Mouse (Mus musculus) olfactory bulb, adult 2 months (tissue): Measurements from ENCODE around the gene Lcn2. TPM values are rescaled to one million over a fixed set of nuclear protein-coding genes. Genes with fewer than 3 reads are reported as not detected.

ENCODE experiments used
- H3K27ac ChIP-seq: fragments of 200-500 bp; 2 replicates; pipeline ENCODE4 v1.5.1; 2012; ENCODE audit warnings: low read depth, low read length; ENCODE audit not compliant: insufficient read depth
- H3K4me1 ChIP-seq: fragments of 200-500 bp; 2 replicates; pipeline ENCODE4 v1.6.1; 2012; ENCODE audit warnings: low read length; ENCODE audit not compliant: control insufficient read depth, insufficient read depth
- H3K4me3 ChIP-seq: fragments of 200-500 bp; 2 replicates; pipeline ENCODE4 v1.5.1; 2012; ENCODE audit warnings: mild to moderate bottlenecking, low read depth, low read length, moderate library complexity; ENCODE audit not compliant: insufficient read depth
- CTCF ChIP-seq: fragments of 200-500 bp; IDR thresholded peaks from 2 replicates; pipeline ENCODE4 v1.5.1; 2012; ENCODE audit warnings: low read depth, mild to moderate bottlenecking, low read length, moderate library complexity; ENCODE audit not compliant: insufficient read depth
- POLR2A ChIP-seq: fragments of 200-500 bp; IDR thresholded peaks from 2 replicates; pipeline ENCODE4 v1.6.1; 2012; ENCODE audit warnings: mild to moderate bottlenecking, low read depth, low read length, moderate library complexity; ENCODE audit not compliant: insufficient read depth
- WGBS: fragments of 180-500 bp; shearing (Covaris S2); methylation state at CpG from one replicate; pipeline ENCODE4 v1.1.7; 2018; 5-methylcytosine and 5-hydroxymethylcytosine counted together
- polyA plus RNA-seq: library from polyadenylated mRNA; stranded (reverse); fragments of >200 nt; gene quantifications from 2 replicates; pipeline ENCODE4 v1.2.4, GENCODE M21; 2012; ENCODE audit warnings: low replicate concordance; ENCODE audit not compliant: missing spikeins, insufficient read depth, insufficient read length

Gene Lcn2
- polyA plus RNA-seq, 1 experiment: not detected

- TF ChIP-seq CTCF (no peak), POLR2A (no peak)
Measured at GRCm38 (mm10) chr2:32381141-32381774, 6.8 kb downstream of the Lcn2 start.

GRCm38 (mm10) chr2:32380001-32380500, 8.0 kb downstream of the Lcn2 start:
- WGBS: 58% methylated on average over 7 of the region's 7 CpGs
- H3K4me3 ChIP-seq: no peak overlapping the region
- TF ChIP-seq CTCF (no peak), POLR2A (no peak)
- no peak overlapping the region for H3K27ac ChIP-seq
- peaks cover 20% of the 10 kb centered on the region for H3K4me1 ChIP-seq

More at GRCm38 (mm10) chr2:32381141-32381774, 6.8 kb downstream of the Lcn2 start:
- Histone ChIP-seq H3K4me3 (peak overlapping the region; percentile 70), H3K27ac (no peak overlapping the region), H3K4me1 (peaks cover 9% of the 10 kb centered on the region; the same call in 1 of the 2 replicates)
- 1% methylated on average over 27 of the region's 27 CpGs for WGBS

GRCm38 (mm10) chr2:32376963-32377362, 11.1 kb downstream of the Lcn2 start:
- peaks cover 20% of the 10 kb centered on the region for H3K4me1 ChIP-seq
- WGBS: 94% methylated on average over 10 of the region's 10 CpGs
- no peak for TF ChIP-seq POLR2A
- TF ChIP-seq CTCF: no peak
- H3K27ac ChIP-seq: no peak overlapping the region
- H3K4me3 ChIP-seq: no peak overlapping the region

- Histone ChIP-seq H3K4me1 (peaks cover 14% of the 10 kb centered on the region), H3K27ac (no peak overlapping the region), H3K4me3 (no peak overlapping the region)
- WGBS: 72% methylated on average over 13 of the region's 13 CpGs
- TF ChIP-seq POLR2A: no peak
- TF ChIP-seq CTCF: no peak
Measured at GRCm38 (mm10) chr2:32375317-32375940, 12.6 kb downstream of the Lcn2 start.

- no peak overlapping the region for H3K4me3 ChIP-seq
- no peak overlapping the region for H3K27ac ChIP-seq
- WGBS: 88% methylated on average over 10 of the region's 10 CpGs
- H3K4me1 ChIP-seq: peaks cover 10% of the 10 kb centered on the region; the same call in 1 of the 2 replicates
- no peak for TF ChIP-seq CTCF
- no peak for TF ChIP-seq POLR2A
Measured at GRCm38 (mm10) chr2:32374191-32374590, 13.9 kb downstream of the Lcn2 start.

- TF ChIP-seq POLR2A (no peak), CTCF (no peak)
- no peak overlapping the region for H3K4me3 ChIP-seq
- H3K27ac ChIP-seq: no peak overlapping the region
- H3K4me1 ChIP-seq: peaks cover 10% of the 10 kb centered on the region
- 94% methylated on average over 5 of the region's 5 CpGs for WGBS
Measured at GRCm38 (mm10) chr2:32367315-32367714, 20.7 kb downstream of the Lcn2 start.

- Histone ChIP-seq H3K4me3 (no peak overlapping the region), H3K4me1 (peaks cover 15% of the 10 kb centered on the region), H3K27ac (no peak overlapping the region)
- TF ChIP-seq CTCF (no peak), POLR2A (no peak)
- 79% methylated on average over 8 of the region's 8 CpGs for WGBS
Measured at GRCm38 (mm10) chr2:32364121-32364520, 23.9 kb downstream of the Lcn2 start.

GRCm38 (mm10) chr2:32363376-32364106, 24.5 kb downstream of the Lcn2 start:
- peaks cover 15% of the 10 kb centered on the region for H3K4me1 ChIP-seq
- 5% methylated on average over 19 of the region's 19 CpGs for WGBS
- H3K27ac ChIP-seq: peak overlapping the region; percentile 6
- TF ChIP-seq CTCF (no peak), POLR2A (no peak)
- peak overlapping the region; percentile 75 for H3K4me3 ChIP-seq
